Mouse (Mus musculus): Measurements from ENCODE around the gene Gm20873. TPM values are rescaled to one million over a fixed set of nuclear protein-coding genes. Genes with fewer than 3 reads are reported as not detected.
"Not testable (repeated sequence)": the region's sequence is repeated elsewhere in the genome, so short reads cannot be mapped to it uniquely, and the experiment has no call there.

Gm20873 gene
- polyA plus RNA-seq (2015; fragmentation: Nextera tagmentation; extraction: Ambion mirVana), result not detected in 2 replicates

GRCm38 (mm10) chrY:6266798-6267197 is at the start of gene Gm20873:
Gene Gm20873 (plus strand): TSS chrY:6267098.
- not testable (repeated sequence) for H3K4me3 ChIP-seq; H3K9ac ChIP-seq; H3K36me3 ChIP-seq (replicated peaks); H3K4me1 ChIP-seq; H3K4me2 ChIP-seq; H3K9me3 ChIP-seq; H3K27ac ChIP-seq; H3K27me3 ChIP-seq (replicated peaks); ATAC-seq (replicated peaks)

GRCm38 (mm10) chrY:6237895-6238294 is 29.0 kb upstream of the Gm20873 start, which contains the start of gene Gm21746:
Gene Gm21746 (minus strand): TSS chrY:6237995.
- H3K27ac ChIP-seq; H3K9ac ChIP-seq; H3K4me3 ChIP-seq; H3K4me2 ChIP-seq; H3K27me3 ChIP-seq (replicated peaks); ATAC-seq (replicated peaks); H3K4me1 ChIP-seq; H3K9me3 ChIP-seq; H3K36me3 ChIP-seq (replicated peaks): not testable (repeated sequence)
- WGBS, result 73% methylated on average over 2 of the region's 3 CpGs

Other genes with a start within 250 kb of the Gm20873 start
- gene Gm21746, start 29.1 kb upstream of the Gm20873 start, polyA plus RNA-seq (2015; fragmentation: Nextera tagmentation; extraction: Ambion mirVana), result not detected in 2 replicates

All from midbrain, embryonic 15.5 days (tissue).